Mouse (Mus musculus): ENCODE measurements around the gene E330021D16Rik. TPM values are rescaled to one million over a fixed set of nuclear protein-coding genes. Genes with fewer than 3 reads are reported as not detected.

Gene E330021D16Rik
- polyA plus RNA-seq, 2 experiments: 0.08 TPM; not detected in 1

GRCm38 (mm10) chr6:136421059-136421458 is 5.7 kb upstream of the E330021D16Rik start:
- no peak overlapping the region for H3K4me3 ChIP-seq (replicated peaks; ENCODE audit: low read length)
- H3K27ac ChIP-seq (replicated peaks; ENCODE audit: low read depth, low read length): no peak overlapping the region
- no peak for TF ChIP-seq POLR2A (IDR thresholded peaks at IDR 0.05; ENCODE audit: borderline replicate concordance, extremely low read depth, insufficient read depth, insufficient read length)
- no peak overlapping the region for H3K9ac ChIP-seq (ENCODE audit: low read depth, low read length, severe bottlenecking)
- H3K27me3 ChIP-seq (ENCODE audit: control insufficient read depth, insufficient read depth, low read length): no peaks in the 10 kb centered on the region
- H3K4me2 ChIP-seq (replicated peaks; ENCODE audit: low read depth, low read length, severe bottlenecking): no peak overlapping the region
- DNase-seq (ENCODE audit: low spot score) (peak; percentile 21), ATAC-seq (ENCODE audit: low FRiP score, low read depth) (no peak)
- no peaks in the 10 kb centered on the region for H3K4me1 ChIP-seq (ENCODE audit: control insufficient read depth, insufficient read depth, low read length)
- H3K9me3 ChIP-seq (ENCODE audit: control insufficient read depth, low read length): no peaks in the 10 kb centered on the region
- 61% methylated on average over 3 of the region's 3 CpGs for WGBS
- H3K36me3 ChIP-seq (ENCODE audit: control insufficient read depth, insufficient read depth, low read length): no peaks in the 10 kb centered on the region

- Histone ChIP-seq H3K4me3 (replicated peaks; ENCODE audit: low read length) (no peak overlapping the region), H3K36me3 (ENCODE audit: control insufficient read depth, insufficient read depth, low read length) (no peaks in the 10 kb centered on the region), H3K27me3 (ENCODE audit: control insufficient read depth, insufficient read depth, low read length) (no peaks in the 10 kb centered on the region), H3K9me3 (ENCODE audit: control insufficient read depth, low read length) (no peaks in the 10 kb centered on the region), H3K4me1 (ENCODE audit: control insufficient read depth, insufficient read depth, low read length) (no peaks in the 10 kb centered on the region), H3K27ac (replicated peaks; ENCODE audit: low read depth, low read length) (no peak overlapping the region), H3K4me2 (replicated peaks; ENCODE audit: low read depth, low read length, severe bottlenecking) (no peak overlapping the region), H3K9ac (ENCODE audit: low read depth, low read length, severe bottlenecking) (no peak overlapping the region)
- no peak for TF ChIP-seq POLR2A (IDR thresholded peaks at IDR 0.05; ENCODE audit: borderline replicate concordance, extremely low read depth, insufficient read depth, insufficient read length)
- WGBS: 76% methylated on average over 17 of the region's 17 CpGs
- DNase-seq (ENCODE audit: low spot score) (no peak), ATAC-seq (ENCODE audit: low FRiP score, low read depth) (no peak)
Observed at GRCm38 (mm10) chr6:136418889-136419835, 3.8 kb upstream of the E330021D16Rik start.

- TF ChIP-seq POLR2A (IDR thresholded peaks at IDR 0.05; ENCODE audit: borderline replicate concordance, extremely low read depth, insufficient read depth, insufficient read length): no peak
- WGBS: 56% methylated on average over 8 of the region's 8 CpGs
- no peak overlapping the region for H3K4me2 ChIP-seq (replicated peaks; ENCODE audit: low read depth, low read length, severe bottlenecking)
- no peaks in the 10 kb centered on the region for H3K27me3 ChIP-seq (ENCODE audit: control insufficient read depth, insufficient read depth, low read length)
- H3K36me3 ChIP-seq (ENCODE audit: control insufficient read depth, insufficient read depth, low read length): no peaks in the 10 kb centered on the region
- DNase-seq (ENCODE audit: low spot score): no peak
- no peak overlapping the region for H3K4me3 ChIP-seq (replicated peaks; ENCODE audit: low read length)
- H3K9ac ChIP-seq (ENCODE audit: low read depth, low read length, severe bottlenecking): no peak overlapping the region
- ATAC-seq (ENCODE audit: low FRiP score, low read depth): no peak
- H3K27ac ChIP-seq (replicated peaks; ENCODE audit: low read depth, low read length): no peak overlapping the region
- H3K4me1 ChIP-seq (ENCODE audit: control insufficient read depth, insufficient read depth, low read length): no peaks in the 10 kb centered on the region
- H3K9me3 ChIP-seq (ENCODE audit: control insufficient read depth, low read length): no peaks in the 10 kb centered on the region
Observed at GRCm38 (mm10) chr6:136418333-136418848, 3.0 kb upstream of the E330021D16Rik start.

GRCm38 (mm10) chr6:136417864-136418263 is 2.5 kb upstream of the E330021D16Rik start:
- ATAC-seq (ENCODE audit: low FRiP score, low read depth) (no peak), DNase-seq (ENCODE audit: low spot score) (no peak)
- WGBS: 75% methylated on average over 5 of the region's 5 CpGs
- Histone ChIP-seq H3K36me3 (ENCODE audit: control insufficient read depth, insufficient read depth, low read length) (no peaks in the 10 kb centered on the region), H3K4me2 (replicated peaks; ENCODE audit: low read depth, low read length, severe bottlenecking) (no peak overlapping the region), H3K4me1 (ENCODE audit: control insufficient read depth, insufficient read depth, low read length) (no peaks in the 10 kb centered on the region), H3K27ac (replicated peaks; ENCODE audit: low read depth, low read length) (no peak overlapping the region), H3K4me3 (replicated peaks; ENCODE audit: low read length) (no peak overlapping the region), H3K9me3 (ENCODE audit: control insufficient read depth, low read length) (no peaks in the 10 kb centered on the region), H3K27me3 (ENCODE audit: control insufficient read depth, insufficient read depth, low read length) (no peaks in the 10 kb centered on the region), H3K9ac (ENCODE audit: low read depth, low read length, severe bottlenecking) (no peak overlapping the region)
- no peak for TF ChIP-seq POLR2A (IDR thresholded peaks at IDR 0.05; ENCODE audit: borderline replicate concordance, extremely low read depth, insufficient read depth, insufficient read length)

DNA sequence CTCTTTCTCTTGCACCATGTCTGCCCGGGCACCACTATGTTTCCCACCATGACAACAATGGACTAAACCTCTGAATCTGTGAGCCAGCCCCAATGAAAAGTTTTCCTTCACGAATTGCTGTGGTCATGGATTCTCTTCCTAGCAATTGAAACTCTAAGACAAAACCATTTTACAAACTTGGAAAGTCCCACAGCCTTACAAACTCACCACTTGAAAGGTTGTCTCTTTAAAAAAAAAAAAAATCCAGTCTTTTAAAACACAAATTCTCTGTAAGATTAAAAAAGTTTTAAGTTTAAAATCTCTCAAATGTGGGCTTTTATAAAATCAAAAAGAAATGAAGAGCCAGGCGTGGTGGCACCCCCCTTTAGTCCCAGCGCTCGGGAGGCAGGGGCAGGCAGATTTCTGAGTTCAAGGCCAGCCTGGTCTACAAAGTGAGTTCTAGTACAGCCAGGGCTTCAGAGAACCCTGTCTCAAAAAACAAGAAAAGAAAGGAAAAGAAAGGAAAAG is 1.5 kb downstream of the E330021D16Rik start:
- WGBS: 86% methylated on average over 5 of the region's 5 CpGs
- H3K9me3 ChIP-seq (ENCODE audit: control insufficient read depth, low read length): no peaks in the 10 kb centered on the region

More for the DNA sequence above, 1.5 kb downstream of the E330021D16Rik start:
- Histone ChIP-seq H3K4me2 (replicated peaks; ENCODE audit: low read depth, low read length, severe bottlenecking) (no peak overlapping the region), H3K36me3 (ENCODE audit: control insufficient read depth, insufficient read depth, low read length) (no peaks in the 10 kb centered on the region), H3K27ac (replicated peaks; ENCODE audit: low read depth, low read length) (no peak overlapping the region), H3K4me3 (replicated peaks; ENCODE audit: low read length) (no peak overlapping the region), H3K4me1 (ENCODE audit: control insufficient read depth, insufficient read depth, low read length) (no peaks in the 10 kb centered on the region), H3K27me3 (ENCODE audit: control insufficient read depth, insufficient read depth, low read length) (no peaks in the 10 kb centered on the region), H3K9ac (ENCODE audit: low read depth, low read length, severe bottlenecking) (no peak overlapping the region)
- no peak for TF ChIP-seq POLR2A (IDR thresholded peaks at IDR 0.05; ENCODE audit: borderline replicate concordance, extremely low read depth, insufficient read depth, insufficient read length)
- ATAC-seq (ENCODE audit: low FRiP score, low read depth): no peak
- no peak for DNase-seq (ENCODE audit: low spot score)

Measured in limb, embryonic 14.5 days (tissue).